Mouse (Mus musculus): ENCODE data around the gene Atp6v0e2. TPM values are rescaled to one million over a fixed set of nuclear protein-coding genes. Genes with fewer than 3 reads are reported as not detected.

Gene Atp6v0e2
- total and polyA plus RNA-seq, 2 experiments from 2014 or later, result 447 to 497 TPM

DNA sequence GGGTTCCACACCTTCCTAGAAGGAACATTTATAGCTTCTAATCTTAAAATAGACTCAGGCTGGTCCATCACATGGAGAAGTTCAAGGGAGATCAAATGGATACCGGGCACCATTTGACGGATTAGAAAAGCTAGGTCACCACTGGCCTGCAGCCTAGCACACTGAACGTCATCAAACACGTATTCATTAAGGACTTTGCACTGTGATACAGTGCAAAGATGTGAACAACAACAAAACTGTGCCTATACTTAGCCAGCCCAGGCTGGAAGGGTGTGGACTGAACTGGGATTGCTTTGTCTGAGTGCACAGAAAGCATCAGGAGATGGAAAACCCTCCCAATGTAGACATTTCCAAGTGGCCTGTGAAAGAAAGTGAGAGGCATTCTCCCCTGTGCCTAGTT, 16.4 kb downstream of the Atp6v0e2 start:
- Histone ChIP-seq H3K4me2 (ENCODE audit: low read depth, low read length, poor library complexity, severe bottlenecking) (peak overlapping the region; percentile 75), H3K4me3 (ENCODE audit: low read depth, low read length) (peak overlapping the region; percentile 53), H3K27me3 (ENCODE audit: insufficient read depth, low read length) (no peaks in the 10 kb centered on the region), H3K9me3 (ENCODE audit: low read length) (no peaks in the 10 kb centered on the region), H3K27ac (ENCODE audit: low read depth, low read length) (peak overlapping the region; percentile 98), H3K4me1 (ENCODE audit: insufficient read depth, low read length) (peaks cover 11% of the 10 kb centered on the region; the same call in 1 of the 2 replicates), H3K36me3 (ENCODE audit: insufficient read depth, low read length) (peaks cover 8% of the 10 kb centered on the region; the same call in 1 of the 2 replicates), H3K9ac (replicated peaks; ENCODE audit: low read length, poor library complexity, severe bottlenecking) (peak overlapping the region; percentile 65)
- TF ChIP-seq CTCF (IDR thresholded peaks at IDR 0.05), result no peak
- ATAC-seq (ENCODE audit: low FRiP score) (peak; percentile 45; the same call in 1 of the 2 replicates), DNase-seq (ENCODE audit: low spot score) (no peak)
- WGBS, result 69% methylated on average over 4 of the region's 4 CpGs

DNA sequence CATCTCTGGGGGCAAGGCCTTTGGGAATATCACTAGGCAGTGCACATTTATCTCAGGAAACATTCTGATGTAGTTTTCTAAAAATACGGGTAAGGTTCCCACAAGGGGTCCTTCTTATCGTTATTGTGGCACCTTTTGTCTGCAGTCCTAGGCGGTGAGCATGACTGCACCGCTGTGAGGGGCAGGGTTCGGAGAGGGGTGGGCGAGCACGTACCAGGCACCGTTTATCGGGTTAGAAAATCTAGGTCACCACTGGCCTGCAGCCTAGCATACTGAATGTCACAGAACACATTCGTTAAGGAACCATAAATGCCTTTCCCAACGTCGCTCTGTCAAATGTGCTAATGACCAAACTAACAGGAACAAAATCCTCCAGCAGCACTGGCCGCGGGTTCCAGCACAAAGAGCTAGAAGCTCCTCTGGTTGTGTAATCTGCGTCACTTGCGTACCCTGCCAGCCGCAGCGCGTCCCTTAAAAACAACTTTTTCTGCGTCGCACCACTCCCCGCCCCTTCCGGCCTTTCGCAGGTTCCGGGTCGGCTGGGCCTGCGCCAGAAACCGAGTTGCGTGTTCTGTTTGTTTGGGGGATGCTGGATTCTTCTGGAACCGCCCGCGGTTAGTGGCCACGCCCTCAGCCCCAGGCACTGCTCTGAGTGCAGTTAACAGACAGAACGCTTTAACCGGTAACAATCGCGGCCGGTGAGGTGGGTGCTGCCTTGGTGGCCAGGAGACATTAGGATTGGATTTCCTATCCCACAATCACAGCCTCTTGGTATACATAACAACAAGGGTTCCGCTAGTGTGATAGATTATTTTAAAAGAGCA, 17.1 kb downstream of the Atp6v0e2 start, which contains the start of gene Lrrc61:
TSS of gene Lrrc61 (plus strand) at position 517 of the 824 bp plus-strand sequence.
- Histone ChIP-seq H3K4me1 (ENCODE audit: insufficient read depth, low read length) (peaks cover 11% of the 10 kb centered on the region; the same call in 1 of the 2 replicates), H3K4me2 (ENCODE audit: low read depth, low read length, poor library complexity, severe bottlenecking) (peak within 1 kb of the TSS; percentile 75), H3K9me3 (ENCODE audit: low read length) (no peaks in the 10 kb centered on the region), H3K4me3 (ENCODE audit: low read depth, low read length) (peak within 1 kb of the TSS; percentile 53), H3K27me3 (ENCODE audit: insufficient read depth, low read length) (no peaks in the 10 kb centered on the region), H3K9ac (replicated peaks; ENCODE audit: low read length, poor library complexity, severe bottlenecking) (peak within 1 kb of the TSS; percentile 65), H3K27ac (ENCODE audit: low read depth, low read length) (peak within 1 kb of the TSS; percentile 98), H3K36me3 (ENCODE audit: insufficient read depth, low read length) (peaks cover 10% of the 10 kb centered on the region; the same call in 1 of the 2 replicates)
- under 1% methylated on average over 39 of the region's 39 CpGs for WGBS
- TF ChIP-seq CTCF (IDR thresholded peaks at IDR 0.05), result no peak; the same call in 1 of the 2 replicates
- ATAC-seq (ENCODE audit: low FRiP score) (peak; percentile 93), DNase-seq (ENCODE audit: low spot score) (peak; percentile 98)

DNA sequence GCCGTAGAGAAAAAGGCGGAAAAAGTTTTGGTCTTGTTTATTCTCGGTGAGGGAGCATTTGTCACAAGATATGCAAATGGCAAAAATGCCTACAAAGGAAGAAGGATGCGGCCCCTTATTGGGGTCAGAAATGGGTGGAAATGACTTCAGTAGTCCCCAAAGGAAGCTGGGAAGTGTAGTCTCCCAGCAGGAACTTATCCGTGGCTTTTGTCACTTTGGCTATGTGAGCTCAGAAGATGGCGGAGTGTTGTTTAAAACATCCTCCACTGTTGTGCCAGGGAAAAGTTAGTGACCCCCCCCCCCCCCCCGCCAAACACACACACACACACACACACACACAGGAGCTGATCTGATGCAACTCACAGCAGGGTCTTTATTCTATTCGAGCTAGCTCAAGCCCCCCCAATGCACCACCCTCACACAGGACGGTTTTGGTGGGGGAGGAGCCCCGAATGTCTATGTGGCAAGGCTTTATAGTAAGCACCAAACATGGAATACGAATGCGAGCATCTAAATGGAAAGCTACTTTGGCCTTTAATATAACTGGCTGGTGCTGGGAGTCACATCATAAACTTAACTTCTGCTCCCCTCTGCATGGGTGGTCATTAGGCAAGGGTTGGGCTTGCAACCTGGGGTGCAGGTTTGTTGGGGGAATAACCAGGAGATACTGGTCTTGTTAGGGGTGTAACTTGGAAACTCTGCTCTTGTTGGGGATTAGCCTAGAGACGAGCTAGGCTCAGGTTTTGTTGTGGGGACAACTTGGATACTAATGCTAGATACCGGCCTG, 17.9 kb downstream of the Atp6v0e2 start:
- DNase-seq (ENCODE audit: low spot score), result peak; percentile 95
- H3K27ac ChIP-seq (ENCODE audit: low read depth, low read length), result peak overlapping the region; percentile 98
- 26% methylated on average over 13 of the region's 14 CpGs for WGBS
- peak overlapping the region; percentile 65 for H3K9ac ChIP-seq (replicated peaks; ENCODE audit: low read length, poor library complexity, severe bottlenecking)
- ATAC-seq (ENCODE audit: low FRiP score), result peak; percentile 85
- H3K4me1 ChIP-seq (ENCODE audit: insufficient read depth, low read length), result peaks cover 11% of the 10 kb centered on the region; the same call in 1 of the 2 replicates
- H3K4me3 ChIP-seq (ENCODE audit: low read depth, low read length), result peak overlapping the region; percentile 53
- peaks cover 11% of the 10 kb centered on the region; the same call in 1 of the 2 replicates for H3K36me3 ChIP-seq (ENCODE audit: insufficient read depth, low read length)
- TF ChIP-seq CTCF (IDR thresholded peaks at IDR 0.05), result no peak
- H3K9me3 ChIP-seq (ENCODE audit: low read length), result no peaks in the 10 kb centered on the region
- no peaks in the 10 kb centered on the region for H3K27me3 ChIP-seq (ENCODE audit: insufficient read depth, low read length)
- H3K4me2 ChIP-seq (ENCODE audit: low read depth, low read length, poor library complexity, severe bottlenecking), result peak overlapping the region; percentile 75

DNA sequence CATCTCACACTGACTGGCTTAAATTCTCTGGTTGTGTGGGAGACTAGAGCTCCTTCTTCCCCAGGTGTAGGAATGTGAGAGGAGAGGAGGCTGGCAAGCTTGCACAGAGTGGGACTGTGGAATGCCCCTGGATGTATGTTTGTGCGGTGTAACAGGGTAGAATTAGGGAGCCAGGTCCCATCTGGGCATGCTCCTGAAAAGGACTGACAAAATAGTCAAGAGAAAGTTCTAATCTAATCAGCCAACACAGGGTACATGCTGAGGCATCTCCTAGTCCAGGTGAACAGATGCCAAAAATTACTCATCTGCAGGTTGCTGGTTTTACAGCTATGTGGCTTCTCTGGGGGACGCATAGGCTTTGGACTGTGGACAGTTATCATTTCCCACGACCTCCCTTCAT, 18.5 kb downstream of the Atp6v0e2 start:
- H3K9ac ChIP-seq (replicated peaks; ENCODE audit: low read length, poor library complexity, severe bottlenecking), result no peak overlapping the region
- no peak overlapping the region for H3K27ac ChIP-seq (ENCODE audit: low read depth, low read length)
- no peaks in the 10 kb centered on the region for H3K27me3 ChIP-seq (ENCODE audit: insufficient read depth, low read length)
- peak overlapping the region; percentile 75; the same call in 1 of the 2 replicates for H3K4me2 ChIP-seq (ENCODE audit: low read depth, low read length, poor library complexity, severe bottlenecking)
- ATAC-seq (ENCODE audit: low FRiP score) (no peak), DNase-seq (ENCODE audit: low spot score) (no peak)
- peaks cover 14% of the 10 kb centered on the region; the same call in 1 of the 2 replicates for H3K36me3 ChIP-seq (ENCODE audit: insufficient read depth, low read length)
- WGBS, result 93% methylated on average over 3 of the region's 3 CpGs
- H3K4me3 ChIP-seq (ENCODE audit: low read depth, low read length), result no peak overlapping the region
- H3K9me3 ChIP-seq (ENCODE audit: low read length), result no peaks in the 10 kb centered on the region
- no peak for TF ChIP-seq CTCF (IDR thresholded peaks at IDR 0.05)
- peaks cover 11% of the 10 kb centered on the region; the same call in 1 of the 2 replicates for H3K4me1 ChIP-seq (ENCODE audit: insufficient read depth, low read length)

DNA sequence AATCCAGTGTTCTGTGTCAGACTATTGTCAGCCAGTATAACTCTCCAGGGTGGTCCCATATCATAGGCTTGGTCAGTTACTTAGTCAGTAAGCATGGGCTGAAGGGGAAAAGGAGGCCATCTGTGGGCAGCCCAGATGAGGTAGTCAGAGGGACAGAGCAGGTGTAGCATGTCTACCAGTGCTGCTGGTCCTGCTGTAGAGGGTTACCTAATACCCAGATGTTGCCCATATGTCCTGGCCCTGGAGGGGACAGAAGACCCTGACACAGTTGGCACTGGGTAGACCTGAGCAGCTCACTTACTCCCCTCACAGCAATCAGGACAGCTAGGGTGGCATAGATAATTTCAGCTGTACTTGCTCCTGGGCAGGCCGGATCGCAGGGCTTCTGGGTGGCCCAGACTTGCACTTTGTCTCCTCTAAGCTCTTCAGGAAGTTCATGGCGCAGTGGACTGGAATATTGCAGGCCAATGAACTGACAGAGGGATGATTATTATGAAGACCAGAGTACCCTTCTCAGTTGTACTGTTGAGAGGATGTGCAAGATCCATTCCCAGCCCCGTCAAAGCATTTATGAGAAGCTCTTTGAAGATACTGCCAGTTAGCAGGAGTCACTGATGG, 28.4 kb downstream of the Atp6v0e2 start:
- Histone ChIP-seq H3K36me3 (ENCODE audit: insufficient read depth, low read length) (peaks cover 24% of the 10 kb centered on the region), H3K9me3 (ENCODE audit: low read length) (no peaks in the 10 kb centered on the region), H3K4me1 (ENCODE audit: insufficient read depth, low read length) (no peaks in the 10 kb centered on the region), H3K9ac (replicated peaks; ENCODE audit: low read length, poor library complexity, severe bottlenecking) (no peak overlapping the region), H3K27ac (ENCODE audit: low read depth, low read length) (no peak overlapping the region), H3K27me3 (ENCODE audit: insufficient read depth, low read length) (no peaks in the 10 kb centered on the region), H3K4me2 (ENCODE audit: low read depth, low read length, poor library complexity, severe bottlenecking) (no peak overlapping the region), H3K4me3 (ENCODE audit: low read depth, low read length) (no peak overlapping the region)
- DNase-seq (ENCODE audit: low spot score), result no peak
- ATAC-seq (ENCODE audit: low FRiP score), result no peak
- WGBS, result 91% methylated on average over 4 of the region's 4 CpGs
- no peak for TF ChIP-seq CTCF (IDR thresholded peaks at IDR 0.05)
